Mouse (Mus musculus): ENCODE data around the gene Samd1.

GRCm38 (mm10) chr8:84039050-84039449 is 41.6 kb downstream of the Samd1 start:
- TF ChIP-seq ZC3H11A (IDR thresholded peaks at IDR 0.05; ENCODE audit: low read depth, low read length), result peak; percentile 45
- TF ChIP-seq CHD2 (IDR thresholded peaks at IDR 0.05; ENCODE audit: low read length), result no peak
- TF ChIP-seq MAZ (IDR thresholded peaks at IDR 0.05; ENCODE audit: low read depth, low read length), result no peak
- TF ChIP-seq CTCF (IDR thresholded peaks at IDR 0.05 in 2 of 3, conservative IDR thresholded peaks at IDR 0.05 in 1 of 3; ENCODE audit: control insufficient read depth in 1 of 3, insufficient read depth in 1 of 3, low read depth in 2 of 3, low read length in 3 of 3, poor library complexity in 1 of 3, severe bottlenecking in 1 of 3), result peak; percentile 72 to 79 (median 75)
- TF ChIP-seq CHD1 (IDR thresholded peaks at IDR 0.05; ENCODE audit: low read depth, low read length), result no peak
- TF ChIP-seq GATA1 (IDR thresholded peaks at IDR 0.05; ENCODE audit: low read depth, low read length), result peak; percentile 54; the same call in 1 of the 2 replicates
- no peak for TF ChIP-seq POLR2AphosphoS5 (IDR thresholded peaks at IDR 0.05; ENCODE audit: borderline replicate concordance, low read depth, low read length)
- no peak for TF ChIP-seq MEF2A (IDR thresholded peaks at IDR 0.05; ENCODE audit: extremely low read depth, insufficient replicate concordance, low read depth, low read length, poor library complexity, severe bottlenecking)
- TF ChIP-seq POLR2A (IDR thresholded peaks at IDR 0.05; ENCODE audit: control insufficient read depth in 1 of 2, insufficient read depth in 1 of 2, low read depth in 1 of 2, low read length in 2 of 2, poor library complexity in 1 of 2), result no peak
- TF ChIP-seq UBTF (IDR thresholded peaks at IDR 0.05; ENCODE audit: borderline replicate concordance, insufficient read depth, low read depth, low read length), result no peak
- TF ChIP-seq MAX (IDR thresholded peaks at IDR 0.05; ENCODE audit: low read length), result no peak
- TF ChIP-seq MYC (IDR thresholded peaks at IDR 0.05; ENCODE audit: low read depth, low read length), result no peak
- no peak for TF ChIP-seq TCF12 (IDR thresholded peaks at IDR 0.05; ENCODE audit: low read depth, low read length)
- TF ChIP-seq EP300 (IDR thresholded peaks at IDR 0.05; ENCODE audit: low read depth in 1 of 2, low read length in 2 of 2), result no peak

Data from MEL (cell line).